Mouse (Mus musculus): Measurements from ENCODE around the gene Lce1c. TPM values are rescaled to one million over a fixed set of nuclear protein-coding genes. Genes with fewer than 3 reads are reported as not detected.
"Not testable (repeated sequence)": the region's sequence is repeated elsewhere in the genome, so short reads cannot be mapped to it uniquely, and the experiment has no call there.

Lce1c gene
- not detected in 2 replicates for polyA plus RNA-seq (2015; fragmentation: Nextera tagmentation; extraction: Ambion mirVana)

- DNase-seq (ENCODE audit: low spot score) = no peak
Measured at GRCm38 (mm10) chr3:92678947-92679346, at the start of gene Lce1c. Gene Lce1c (plus strand): TSS chr3:92679247.

- DNase-seq (ENCODE audit: low spot score) = no peak
Measured at GRCm38 (mm10) chr3:92637745-92638652, 41.0 kb upstream of the Lce1c start.

GRCm38 (mm10) chr3:92638653-92638991 lies 40.4 kb upstream of the Lce1c start:
- DNase-seq (ENCODE audit: low spot score) = no peak

GRCm38 (mm10) chr3:92639854-92640253 lies 39.2 kb upstream of the Lce1c start:
- no peak for DNase-seq (ENCODE audit: low spot score)

- DNase-seq (ENCODE audit: low spot score) = no peak
Measured at GRCm38 (mm10) chr3:92648207-92648606, 30.8 kb upstream of the Lce1c start, which contains the start of gene Lce1a1. Gene Lce1a1 (minus strand): TSS chr3:92648307.

- DNase-seq (ENCODE audit: low spot score) = no peak
Measured at GRCm38 (mm10) chr3:92656826-92657225, 22.2 kb upstream of the Lce1c start, which contains the start of gene Lce1b. Gene Lce1b (minus strand): TSS chr3:92656926.

GRCm38 (mm10) chr3:92670215-92670614 lies 8.8 kb upstream of the Lce1c start, which contains the start of gene Lce1a2:
Gene Lce1a2 (minus strand): TSS chr3:92670315.
- no peak for DNase-seq (ENCODE audit: low spot score)

GRCm38 (mm10) chr3:92687110-92687509 lies 8.1 kb downstream of the Lce1c start, which contains the start of gene Lce1d:
Gene Lce1d (minus strand): TSS chr3:92687210.
- DNase-seq (ENCODE audit: low spot score) = no peak

GRCm38 (mm10) chr3:92689154-92689553 lies 10.1 kb downstream of the Lce1c start:
- not testable (repeated sequence) for DNase-seq (ENCODE audit: low spot score)

- DNase-seq (ENCODE audit: low spot score) = no peak
Measured at GRCm38 (mm10) chr3:92691688-92692087, 12.6 kb downstream of the Lce1c start.

- DNase-seq (ENCODE audit: low spot score) = no peak
Measured at GRCm38 (mm10) chr3:92694613-92695012, 15.6 kb downstream of the Lce1c start.

- no peak for DNase-seq (ENCODE audit: low spot score)
Measured at GRCm38 (mm10) chr3:92708974-92709373, 29.9 kb downstream of the Lce1c start, which contains the start of gene Lce1e. Gene Lce1e (minus strand): TSS chr3:92709074.

GRCm38 (mm10) chr3:92715122-92715521 lies 36.1 kb downstream of the Lce1c start:
- no peak for DNase-seq (ENCODE audit: low spot score)

GRCm38 (mm10) chr3:92720250-92720649 lies 41.2 kb downstream of the Lce1c start, which contains the start of gene Lce1f:
Gene Lce1f (minus strand): TSS chr3:92720350.
- no peak for DNase-seq (ENCODE audit: low spot score)

- no peak for DNase-seq (ENCODE audit: low spot score)
Measured at GRCm38 (mm10) chr3:92722631-92723030, 43.6 kb downstream of the Lce1c start.

Other genes with a start within 250 kb of the Lce1c start
- gene Gm9774, start 249.8 kb upstream of the Lce1c start, polyA plus RNA-seq (2015; fragmentation: Nextera tagmentation; extraction: Ambion mirVana) = 9.3 and 9.4 TPM in 2 replicates
- 0.46 and 0.49 TPM in 2 replicates for gene Sprr2k, start 246.7 kb upstream of the Lce1c start, polyA plus RNA-seq (2015; fragmentation: Nextera tagmentation; extraction: Ambion mirVana)
- gene Sprr1b, start 240.5 kb upstream of the Lce1c start, polyA plus RNA-seq (2015; fragmentation: Nextera tagmentation; extraction: Ambion mirVana) = 0.68 and 1.1 TPM in 2 replicates
- 1.4 TPM in 1 of 2 replicates, not detected in the other for gene Sprr3, start 220.5 kb upstream of the Lce1c start, polyA plus RNA-seq (2015; fragmentation: Nextera tagmentation; extraction: Ambion mirVana)
- 14.9 and 17.7 TPM in 2 replicates for gene Sprr1a, start 193.4 kb upstream of the Lce1c start, polyA plus RNA-seq (2015; fragmentation: Nextera tagmentation; extraction: Ambion mirVana)
- gene Sprr4, start 178.8 kb upstream of the Lce1c start, polyA plus RNA-seq (2015; fragmentation: Nextera tagmentation; extraction: Ambion mirVana) = 1.1 TPM in 1 of 2 replicates, not detected in the other
- gene 2310046K23Rik, start 144.7 kb upstream of the Lce1c start, polyA plus RNA-seq (2015; fragmentation: Nextera tagmentation; extraction: Ambion mirVana) = 0.46 TPM in 1 of 2 replicates, not detected in the other
- gene Ivl, start 105.5 kb upstream of the Lce1c start, polyA plus RNA-seq (2015; fragmentation: Nextera tagmentation; extraction: Ambion mirVana) = 0.14 and 0.25 TPM in 2 replicates
- 0.16 TPM in 1 of 2 replicates, not detected in the other for gene Smcp, start 90.2 kb upstream of the Lce1c start, polyA plus RNA-seq (2015; fragmentation: Nextera tagmentation; extraction: Ambion mirVana)
- gene 2210017I01Rik, start 71.8 kb upstream of the Lce1c start, polyA plus RNA-seq (2015; fragmentation: Nextera tagmentation; extraction: Ambion mirVana) = not detected in 2 replicates
- gene Lce6a, start 57.6 kb upstream of the Lce1c start, polyA plus RNA-seq (2015; fragmentation: Nextera tagmentation; extraction: Ambion mirVana) = not detected in 2 replicates
- gene Lce1a1, start 30.9 kb upstream of the Lce1c start, polyA plus RNA-seq (2015; fragmentation: Nextera tagmentation; extraction: Ambion mirVana) = 0.34 TPM in 1 of 2 replicates, not detected in the other
- gene Lce1b, start 22.3 kb upstream of the Lce1c start, polyA plus RNA-seq (2015; fragmentation: Nextera tagmentation; extraction: Ambion mirVana) = not detected in 2 replicates
- gene Lce1a2, start 8.9 kb upstream of the Lce1c start, polyA plus RNA-seq (2015; fragmentation: Nextera tagmentation; extraction: Ambion mirVana) = 0.20 and 0.49 TPM in 2 replicates
- not detected in 2 replicates for gene Lce1d, start 8.0 kb downstream of the Lce1c start, polyA plus RNA-seq (2015; fragmentation: Nextera tagmentation; extraction: Ambion mirVana)
- 0.27 and 0.39 TPM in 2 replicates for gene Lce1e, start 29.8 kb downstream of the Lce1c start, polyA plus RNA-seq (2015; fragmentation: Nextera tagmentation; extraction: Ambion mirVana)
- not detected in 2 replicates for gene Lce1f, start 41.1 kb downstream of the Lce1c start, polyA plus RNA-seq (2015; fragmentation: Nextera tagmentation; extraction: Ambion mirVana)
- gene Gm38119, start 59.8 kb downstream of the Lce1c start, polyA plus RNA-seq (2015; fragmentation: Nextera tagmentation; extraction: Ambion mirVana) = not detected in 2 replicates
- gene Lce1g, start 73.1 kb downstream of the Lce1c start, polyA plus RNA-seq (2015; fragmentation: Nextera tagmentation; extraction: Ambion mirVana) = 0.14 TPM in 1 of 2 replicates, not detected in the other
- 0.21 and 0.50 TPM in 2 replicates for gene Lce1h, start 85.8 kb downstream of the Lce1c start, polyA plus RNA-seq (2015; fragmentation: Nextera tagmentation; extraction: Ambion mirVana)
- 0.24 and 0.26 TPM in 2 replicates for gene Lce1i, start 99.7 kb downstream of the Lce1c start, polyA plus RNA-seq (2015; fragmentation: Nextera tagmentation; extraction: Ambion mirVana)
- 1.4 and 1.5 TPM in 2 replicates for gene Lce1j, start 111.3 kb downstream of the Lce1c start, polyA plus RNA-seq (2015; fragmentation: Nextera tagmentation; extraction: Ambion mirVana)
- not detected in 2 replicates for gene Lce1k, start 128.6 kb downstream of the Lce1c start, polyA plus RNA-seq (2015; fragmentation: Nextera tagmentation; extraction: Ambion mirVana)
- 0.04 and 0.10 TPM in 2 replicates for gene Kprp, start 148.0 kb downstream of the Lce1c start, polyA plus RNA-seq (2015; fragmentation: Nextera tagmentation; extraction: Ambion mirVana)
- gene Lce1l, start 172.0 kb downstream of the Lce1c start, polyA plus RNA-seq (2015; fragmentation: Nextera tagmentation; extraction: Ambion mirVana) = not detected in 2 replicates
- 0.19 TPM in 1 of 2 replicates, not detected in the other for gene 2310050C09Rik, start 191.0 kb downstream of the Lce1c start, polyA plus RNA-seq (2015; fragmentation: Nextera tagmentation; extraction: Ambion mirVana)
- 0.42 TPM in 1 of 2 replicates, not detected in the other for gene Lce3a, start 247.0 kb downstream of the Lce1c start, polyA plus RNA-seq (2015; fragmentation: Nextera tagmentation; extraction: Ambion mirVana)